Mouse (Mus musculus) left cerebral cortex, adult 11 months (tissue): ENCODE results near the gene Dennd5b.
"Not testable (repeated sequence)": the region's sequence is repeated elsewhere in the genome, so short reads cannot be mapped to it uniquely, and the experiment has no call there.

Experiments used
- DNase-seq: peaks from one replicate; pipeline ENCODE4 v3.0.0; 2022; ENCODE audit warnings: low spot score

The Dennd5b gene

DNA sequence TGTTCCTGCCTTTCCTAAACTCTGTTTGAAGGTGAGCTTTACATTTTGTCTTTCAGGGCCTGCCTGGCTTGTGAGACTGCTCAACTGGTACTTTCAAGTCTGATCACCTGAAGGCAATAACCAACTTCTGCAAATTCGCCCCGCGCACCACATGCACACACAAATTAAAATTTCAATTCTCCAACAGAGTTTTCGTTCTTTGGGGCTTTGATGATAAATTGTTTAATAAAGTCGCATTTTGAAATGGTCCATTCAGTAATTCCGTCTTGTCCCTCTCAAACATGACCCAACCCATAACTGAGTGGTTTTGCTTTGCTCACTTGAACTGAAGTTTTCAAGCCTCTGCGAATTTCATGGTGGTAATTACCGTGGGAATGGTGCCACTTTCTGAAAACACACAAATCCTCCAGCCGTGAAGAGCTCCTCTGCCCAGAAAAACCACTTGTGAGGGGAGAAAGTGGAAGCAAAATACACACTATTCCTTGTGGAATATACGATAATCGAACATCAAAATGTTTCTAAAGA lies 154.5 kb downstream of the Dennd5b start:
- no peak for DNase-seq

DNA sequence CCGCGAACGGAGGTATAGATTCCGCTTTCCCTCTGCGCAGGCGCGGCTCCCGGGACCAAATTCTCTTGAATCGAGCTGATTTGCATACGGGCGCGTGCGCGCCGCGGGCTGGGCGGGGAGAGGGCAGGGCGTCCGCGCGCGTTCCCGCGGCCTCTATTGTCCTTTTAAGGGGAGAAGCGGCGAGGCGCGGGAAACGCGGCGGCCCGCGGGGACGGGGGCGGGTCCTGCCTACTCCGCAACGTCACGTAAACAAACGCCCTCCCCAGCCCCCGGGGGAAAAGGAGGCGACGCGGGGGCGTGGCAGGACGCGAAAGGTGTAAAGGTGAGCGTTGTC lies 155.1 kb downstream of the Dennd5b start, which contains the start of gene Sinhcaf:
Sinhcaf (minus strand) TSS at position 59 of the 334 bp plus-strand sequence.
- peak; percentile 91 for DNase-seq

- no peak for DNase-seq
Measured at GRCm38 (mm10) chr6:148945509-148946408, 155.7 kb downstream of the Dennd5b start.

- no peak for DNase-seq
Measured at GRCm38 (mm10) chr6:148944767-148945508, 156.5 kb downstream of the Dennd5b start.

DNA sequence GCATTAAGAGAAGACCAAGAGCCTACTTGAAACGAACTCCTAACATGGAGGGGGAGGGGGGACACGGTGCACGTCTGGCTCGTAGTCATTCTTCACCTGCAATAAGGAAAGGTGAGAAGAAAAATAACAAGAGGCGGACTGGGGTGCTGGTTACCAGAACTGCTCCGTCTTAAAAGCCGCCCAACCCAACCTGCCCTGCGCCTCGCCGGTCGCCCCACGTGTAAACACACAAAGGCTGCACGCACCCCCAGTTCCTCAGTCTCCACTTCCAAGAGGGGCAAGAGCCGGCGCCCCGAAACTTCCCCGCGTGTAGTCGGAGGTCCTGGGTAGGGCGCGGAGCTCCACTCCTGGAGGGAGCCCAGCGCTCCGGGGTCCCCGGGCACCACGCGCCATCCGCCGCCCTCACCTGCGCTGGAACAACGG lies 157.1 kb downstream of the Dennd5b start:
- DNase-seq = no peak

DNA sequence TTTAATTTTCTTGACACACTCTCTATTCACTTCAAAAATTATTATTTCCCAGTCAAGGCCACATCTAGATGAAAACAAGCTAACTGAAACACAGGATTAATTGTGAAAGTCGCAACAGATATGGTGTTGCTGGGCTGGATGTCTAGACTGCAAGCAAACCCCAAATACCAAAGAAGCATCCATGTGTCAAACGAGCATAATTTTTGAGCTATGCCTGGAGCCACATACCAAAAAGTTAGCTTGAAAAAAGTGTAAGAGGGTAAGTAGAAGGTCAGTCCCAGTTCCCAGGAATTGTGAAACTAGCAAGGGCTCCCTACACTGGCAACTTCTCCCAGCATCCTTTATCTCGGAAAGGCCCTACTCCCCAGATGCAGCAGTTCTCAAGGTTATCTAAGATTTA lies 157.8 kb downstream of the Dennd5b start:
- DNase-seq = no peak

DNA sequence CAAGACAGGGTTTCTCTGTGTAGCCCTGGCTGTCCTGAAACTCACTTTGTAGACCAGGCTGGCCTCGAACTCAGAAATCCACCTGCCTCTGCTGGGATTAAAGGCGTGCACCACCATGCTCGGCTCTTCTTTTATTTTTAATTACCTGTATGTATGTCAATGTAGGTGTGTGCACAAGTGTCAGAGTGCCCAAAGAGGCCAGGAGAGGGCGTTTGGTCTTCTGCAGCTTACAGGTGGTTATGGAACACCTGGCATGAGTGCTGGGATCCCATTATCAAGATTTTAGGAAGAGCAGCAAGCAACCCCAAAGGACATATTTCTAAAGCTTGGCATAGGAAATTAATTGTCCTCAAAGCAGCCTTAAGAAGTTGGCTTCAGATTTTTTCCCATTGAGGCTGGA lies 159.1 kb downstream of the Dennd5b start:
- DNase-seq = no peak

GRCm38 (mm10) chr6:148941880-148942279 lies 159.6 kb downstream of the Dennd5b start:
- DNase-seq = no peak

DNA sequence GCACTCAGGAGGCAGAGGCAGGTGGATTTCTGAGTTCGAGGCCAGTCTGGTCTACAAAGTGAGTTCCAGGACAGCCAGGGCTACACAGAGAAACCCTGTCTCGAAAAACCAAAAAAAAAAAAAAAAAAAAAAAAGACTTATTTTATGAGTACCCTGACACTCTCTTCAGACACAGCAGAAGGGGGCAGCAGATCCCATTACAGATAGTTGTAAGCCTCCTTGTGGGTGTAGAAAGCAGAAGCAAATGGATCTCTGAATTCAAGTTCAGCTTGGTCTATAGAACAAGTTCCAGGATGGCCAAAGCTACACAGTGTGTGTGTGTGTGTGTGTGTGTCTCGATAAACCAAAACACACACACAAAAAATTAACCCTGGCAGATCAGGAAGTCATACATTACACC lies 161.1 kb downstream of the Dennd5b start:
- not testable (repeated sequence) for DNase-seq
